Mouse (Mus musculus) embryonic fibroblast, embryonic 13.5 days (primary cell): ENCODE data around the gene Slc24a3.

Experiments
- CTCF ChIP-seq: IDR thresholded peaks from 2 replicates; pipeline ENCODE4 v1.5.1; 2011; ENCODE audit warnings: mild to moderate bottlenecking, control low read depth, low read length, moderate library complexity, borderline replicate concordance; ENCODE audit not compliant: insufficient read depth
- POLR2A ChIP-seq: IDR thresholded peaks from 2 replicates; pipeline ENCODE4 v1.6.1; 2011; ENCODE audit warnings: low read depth, mild to moderate bottlenecking, control low read depth, low read length, moderate library complexity

- TF ChIP-seq CTCF (no peak), POLR2A (no peak)
Measured at GRCm38 (mm10) chr2:145368701-145369100, 201.1 kb downstream of the Slc24a3 start.
